Mouse (Mus musculus) liver, adult 2 months (tissue): Measurements from ENCODE around the gene Szt2. TPM values are rescaled to one million over a fixed set of nuclear protein-coding genes. Genes with fewer than 3 reads are reported as not detected.
A peak's percentile ranks its signal among the peaks of the same experiment; 100 is the strongest.

Source experiments
- DNase-seq: peaks from one replicate; pipeline ENCODE4 v3.0.0-alpha.2; 2011; ENCODE audit warnings: low read depth, low spot score; ENCODE audit errors: extremely low read depth
- H3K27ac ChIP-seq: fragments of 200-500 bp; replicated peaks from 2 replicates; pipeline ENCODE4 v1.5.1; 2012; ENCODE audit warnings: low read depth, mild to moderate bottlenecking, control low read depth, inconsistent platforms, low read length; ENCODE audit not compliant: insufficient read depth
- H3K27me3 ChIP-seq: fragments of 200-500 bp; 2 replicates; pipeline ENCODE4 v1.6.1; 2012; ENCODE audit warnings: mild to moderate bottlenecking, moderate library complexity, low read length, inconsistent platforms; ENCODE audit not compliant: control insufficient read depth, insufficient read depth
- H3K36me3 ChIP-seq: fragments of 200-500 bp; 2 replicates; pipeline ENCODE4 v1.6.1; 2012; ENCODE audit warnings: low read length, inconsistent platforms; ENCODE audit not compliant: control insufficient read depth, insufficient read depth
- H3K4me1 ChIP-seq: fragments of 200-500 bp; 2 replicates; pipeline ENCODE4 v1.6.1; 2011; ENCODE audit warnings: low read length; ENCODE audit not compliant: control insufficient read depth, insufficient read depth
- H3K4me3 ChIP-seq: fragments of 200-500 bp; 2 replicates; pipeline ENCODE4 v1.5.1; 2011; ENCODE audit warnings: low read depth, mild to moderate bottlenecking, control low read depth, low read length, moderate library complexity; ENCODE audit not compliant: insufficient read depth
- H3K79me2 ChIP-seq: fragments of 200-500 bp; 2 replicates; pipeline ENCODE4 v1.6.1; 2012; ENCODE audit warnings: inconsistent platforms, mild to moderate bottlenecking, low read length, moderate library complexity; ENCODE audit not compliant: control insufficient read depth, insufficient read depth
- H3K9ac ChIP-seq: fragments of 200-500 bp; 2 replicates; pipeline ENCODE4 v1.6.1; 2012; ENCODE audit warnings: low read depth, mild to moderate bottlenecking, control low read depth, inconsistent platforms, low read length
- CTCF ChIP-seq: fragments of 200-500 bp; IDR thresholded peaks from 2 replicates; pipeline ENCODE4 v1.5.1; 2011; ENCODE audit warnings: low read depth, low read length, control low read depth
- POLR2A ChIP-seq: fragments of 200-500 bp; IDR thresholded peaks from 2 replicates; pipeline ENCODE4 v1.6.1; 2011; ENCODE audit warnings: low read length, control low read depth; ENCODE audit not compliant: insufficient read depth; ENCODE audit errors: extremely low read depth
- WGBS: fragments of 180-500 bp; shearing (Covaris S2); methylation state at CpG from one replicate; pipeline ENCODE4 v1.1.7; 2018; 5-methylcytosine and 5-hydroxymethylcytosine counted together
- polyA plus RNA-seq: library from polyadenylated mRNA; depleted of rRNA; stranded (reverse); fragments of >200 nt; gene quantifications from 2 replicates; pipeline ENCODE4 v1.2.3, GENCODE M21; 2012
- total RNA-seq: library from RNA; depleted of rRNA; stranded (reverse); fragments of >200 nt; gene quantifications from 2 replicates; pipeline ENCODE4 v1.2.3, GENCODE M21; 2014

Szt2 gene
- total and polyA plus RNA-seq, 2 experiments = 3.0 to 11.9 TPM

DNA sequence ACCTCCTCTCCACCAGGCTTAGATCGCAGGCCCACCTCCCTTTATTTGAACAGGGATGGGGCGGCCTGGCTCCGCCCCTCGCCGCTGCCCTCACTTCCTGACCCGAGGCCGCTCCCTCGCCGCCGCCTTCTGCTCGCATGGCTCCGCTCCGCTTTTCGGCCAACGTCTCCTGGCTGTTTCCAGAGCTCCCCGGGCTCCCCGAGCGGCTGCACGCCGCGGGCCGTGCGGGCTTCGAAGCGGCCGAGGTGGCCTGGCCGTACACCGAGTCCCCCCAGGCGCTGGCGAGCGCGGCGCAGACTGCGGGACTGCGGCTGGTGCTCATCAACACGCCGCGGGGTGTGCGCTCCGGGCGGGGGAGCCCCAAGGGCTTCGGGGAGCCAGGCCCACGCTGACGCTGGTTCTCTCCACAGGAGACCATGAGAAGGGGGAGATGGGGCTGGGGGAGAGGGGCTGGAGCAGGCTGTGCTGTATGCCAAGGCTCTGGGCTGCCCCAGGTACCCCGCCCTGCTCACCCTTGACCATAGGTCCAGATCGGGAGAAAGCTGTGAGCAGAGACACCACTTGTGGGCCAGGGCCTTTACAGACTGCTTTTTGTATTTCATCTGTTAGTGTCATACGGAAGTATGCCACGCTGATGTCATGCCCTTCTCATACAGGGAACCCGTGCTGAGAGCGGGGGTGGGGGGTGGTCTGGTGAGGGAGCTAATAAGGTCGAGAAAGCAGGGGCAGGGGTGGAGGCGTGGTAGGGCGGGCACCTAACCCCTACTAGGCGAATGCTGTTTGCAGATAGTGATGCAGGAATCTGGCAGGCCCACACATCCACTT, 49.0 kb downstream of the Szt2 start:
- Histone ChIP-seq H3K4me3 (peak overlapping the region; percentile 91), H3K9ac (peak overlapping the region; percentile 99), H3K79me2 (no peaks in the 10 kb centered on the region), H3K27me3 (no peaks in the 10 kb centered on the region), H3K4me1 (peaks cover 21% of the 10 kb centered on the region), H3K36me3 (no peaks in the 10 kb centered on the region), H3K27ac (peak overlapping the region; percentile 95)
- DNase-seq = peak; percentile 69
- WGBS = 2% methylated on average over 54 of the region's 54 CpGs
- TF ChIP-seq POLR2A (peak; percentile 50; the same call in 1 of the 2 replicates), CTCF (no peak)

DNA sequence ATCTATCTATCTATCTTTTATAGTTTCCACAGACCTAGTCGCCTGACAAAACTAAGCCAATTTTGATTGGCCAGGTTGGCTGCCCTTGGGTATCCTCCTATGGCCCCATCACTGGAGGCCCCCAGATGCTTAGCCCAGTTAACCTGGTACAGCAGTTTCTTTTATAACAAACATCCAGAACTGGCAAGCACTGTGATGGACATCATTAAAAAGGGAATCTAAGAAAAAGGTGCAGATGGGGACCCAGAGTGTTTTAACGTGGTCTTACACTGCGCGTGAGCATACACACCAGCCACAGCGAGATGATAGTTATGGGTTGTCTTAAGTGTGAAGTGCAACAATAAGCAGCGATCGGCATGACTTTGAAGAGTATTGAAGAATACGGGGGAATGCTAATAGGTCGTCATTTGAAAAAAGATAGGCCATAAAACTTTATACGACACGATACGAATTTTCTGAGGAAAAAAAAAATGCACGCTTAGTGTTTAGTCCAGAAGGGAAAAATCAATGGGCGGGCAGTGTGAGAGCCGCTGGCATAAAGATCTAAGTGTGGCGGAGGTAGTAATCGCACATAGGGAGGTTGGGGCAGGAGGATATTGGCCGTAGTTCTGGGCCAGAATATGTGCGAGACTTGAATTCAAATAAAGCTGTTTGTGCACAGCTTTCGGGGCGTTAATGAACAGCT, 49.7 kb downstream of the Szt2 start:
- DNase-seq = peak; percentile 93
- TF ChIP-seq CTCF = no peak
- no peak for TF ChIP-seq POLR2A
- peak overlapping the region; percentile 95 for H3K27ac ChIP-seq
- H3K9ac ChIP-seq = peak overlapping the region; percentile 99
- H3K4me1 ChIP-seq = peaks cover 21% of the 10 kb centered on the region
- no peaks in the 10 kb centered on the region for H3K36me3 ChIP-seq
- H3K27me3 ChIP-seq = no peaks in the 10 kb centered on the region
- peak overlapping the region; percentile 91 for H3K4me3 ChIP-seq
- WGBS = 11% methylated on average over 21 of the region's 21 CpGs
- no peaks in the 10 kb centered on the region for H3K79me2 ChIP-seq

DNA sequence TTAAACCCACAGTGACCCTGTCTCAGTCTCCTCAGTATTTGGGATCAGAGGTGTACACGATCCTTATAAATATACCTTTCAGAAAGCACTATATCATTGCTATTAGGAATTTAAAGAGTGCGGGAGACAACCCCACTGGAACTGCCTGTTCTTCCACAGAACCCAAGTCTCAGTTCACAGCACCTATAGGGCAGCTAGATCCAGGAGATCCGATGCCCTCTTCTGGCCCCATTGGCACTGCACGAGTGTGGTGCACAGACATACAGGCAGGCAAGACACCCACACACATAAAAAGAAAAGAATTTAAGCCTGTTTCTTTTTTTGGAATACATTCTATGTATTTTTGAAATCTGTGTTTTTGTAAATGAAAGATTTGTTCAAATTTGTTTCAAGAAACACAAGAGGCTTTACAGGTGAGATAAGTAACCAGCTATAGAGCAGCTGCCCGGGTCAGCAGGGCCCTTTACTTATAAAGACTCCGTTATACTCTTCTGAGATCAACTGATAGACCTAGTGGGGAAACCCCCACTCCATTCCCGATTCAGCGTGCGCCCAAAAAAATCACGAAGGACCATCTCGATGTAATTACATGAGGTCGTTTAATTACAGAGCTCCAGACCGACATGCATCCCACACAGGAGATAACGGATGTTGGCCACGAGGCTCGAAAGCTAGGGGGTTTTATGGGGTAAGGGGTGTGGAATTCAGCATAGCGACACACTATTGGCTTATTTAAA, 50.7 kb downstream of the Szt2 start:
- Histone ChIP-seq H3K4me1 (peaks cover 17% of the 10 kb centered on the region), H3K27me3 (no peaks in the 10 kb centered on the region), H3K9ac (no peak overlapping the region), H3K79me2 (no peaks in the 10 kb centered on the region), H3K4me3 (no peak overlapping the region), H3K27ac (peak overlapping the region; percentile 78), H3K36me3 (no peaks in the 10 kb centered on the region)
- TF ChIP-seq POLR2A = no peak
- peak; percentile 52 for TF ChIP-seq CTCF
- WGBS = 83% methylated on average over 17 of the region's 17 CpGs
- peak; percentile 50 for DNase-seq

DNA sequence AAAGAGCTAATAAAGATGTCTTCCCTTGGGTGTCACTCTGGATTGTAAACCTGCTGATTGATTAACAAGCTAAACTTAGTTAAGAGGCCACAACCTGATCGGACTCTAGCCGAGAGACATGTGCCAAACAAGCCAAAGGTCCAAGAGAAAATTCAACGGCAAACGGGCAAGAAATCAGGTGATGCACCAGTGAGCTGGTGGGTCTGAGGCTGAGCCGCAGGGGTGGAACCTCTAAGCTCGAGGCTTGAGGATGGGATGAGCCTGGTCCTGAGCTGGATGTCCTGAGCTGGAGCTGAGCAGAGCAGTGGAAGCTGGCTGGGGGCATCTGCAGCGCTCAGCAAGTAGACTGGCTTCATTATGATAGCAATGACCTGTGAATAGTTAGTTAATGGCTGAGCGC, 51.6 kb downstream of the Szt2 start:
- Histone ChIP-seq H3K27me3 (no peaks in the 10 kb centered on the region), H3K4me3 (peak overlapping the region; percentile 7; the same call in 1 of the 2 replicates), H3K36me3 (no peaks in the 10 kb centered on the region), H3K9ac (peak overlapping the region; percentile 33), H3K4me1 (peaks cover 17% of the 10 kb centered on the region), H3K27ac (peak overlapping the region; percentile 84), H3K79me2 (no peaks in the 10 kb centered on the region)
- peak; percentile 96 for DNase-seq
- no peak for TF ChIP-seq POLR2A
- 32% methylated on average over 8 of the region's 8 CpGs for WGBS

DNA sequence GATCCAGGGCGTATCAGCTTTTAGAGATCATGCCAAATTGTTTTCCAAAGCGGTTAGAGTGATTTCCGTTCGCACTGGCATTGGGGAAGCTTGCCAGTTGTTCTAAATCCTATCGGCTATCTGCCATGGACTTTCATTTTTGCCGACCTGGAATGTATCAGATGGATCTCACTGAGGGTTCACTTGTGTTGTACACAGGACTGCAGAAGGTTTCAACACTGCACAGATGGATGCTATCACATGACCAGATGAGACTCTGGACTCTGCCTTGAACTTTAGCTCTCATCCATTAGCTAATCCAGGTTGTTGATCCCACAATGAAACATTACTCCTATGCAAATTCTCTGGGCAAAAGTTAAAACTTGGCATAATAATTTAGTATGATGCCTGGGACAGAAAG, 52.3 kb downstream of the Szt2 start:
- Histone ChIP-seq H3K4me1 (peaks cover 17% of the 10 kb centered on the region), H3K9ac (peak overlapping the region; percentile 65), H3K27ac (peak overlapping the region; percentile 88), H3K36me3 (no peaks in the 10 kb centered on the region), H3K27me3 (no peaks in the 10 kb centered on the region), H3K4me3 (no peak overlapping the region), H3K79me2 (no peaks in the 10 kb centered on the region)
- no peak for TF ChIP-seq CTCF
- TF ChIP-seq POLR2A = no peak
- 29% methylated on average over 6 of the region's 6 CpGs for WGBS
- peak; percentile 100 for DNase-seq
